Mouse (Mus musculus): ENCODE measurements at regions not wholly inside any gene's neighbourhood (a gene's known extent, or its start where the extent isn't known, plus 50 kb on each side); places are given as distances from the start of the nearest gene placed in this dataset.

DNA sequence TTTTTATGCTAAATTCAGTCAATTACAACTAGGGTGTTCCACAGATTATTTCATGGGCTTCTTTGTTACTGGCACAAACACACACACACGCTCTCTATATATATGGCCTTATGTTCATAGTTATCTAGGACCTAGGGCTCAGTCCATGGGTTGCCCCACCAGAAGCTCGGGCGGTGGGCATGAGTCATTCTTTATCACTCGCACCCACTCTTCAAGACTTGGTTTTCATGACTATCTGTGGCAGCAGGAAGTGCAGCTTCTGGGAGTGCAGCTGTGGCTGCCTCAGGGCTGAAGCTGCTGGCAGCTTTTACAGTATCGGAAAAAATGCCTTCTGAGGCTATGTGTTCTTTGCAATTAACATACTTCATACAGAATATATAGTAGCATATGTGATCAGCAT is 198.7 kb downstream of the Ipo11 start:
- no peak for DNase-seq (ENCODE audit: inconsistent age in 2 of 2, low spot score in 1 of 2)

DNA sequence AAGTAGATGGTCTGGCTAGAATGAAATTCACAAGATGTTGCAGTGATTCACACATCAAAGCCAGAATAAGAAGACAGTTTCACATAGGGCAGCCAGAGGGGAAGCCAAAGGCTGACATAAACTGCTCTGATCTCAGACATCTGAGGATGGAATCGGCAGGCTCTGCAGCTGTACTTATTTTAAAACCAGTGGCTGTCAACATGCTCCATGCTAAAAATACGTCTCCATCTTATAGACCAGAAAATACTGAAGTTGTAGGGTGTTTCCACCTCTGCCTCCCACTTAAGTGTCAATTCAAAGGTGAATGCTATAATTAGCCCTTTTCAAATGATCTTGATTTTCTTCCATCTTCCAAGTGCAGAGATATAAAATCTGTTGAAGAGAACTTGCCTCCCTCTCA is 202.4 kb downstream of the Ipo11 start:
- DNase-seq (ENCODE audit: inconsistent age in 2 of 2, low spot score in 1 of 2) = no peak

DNA sequence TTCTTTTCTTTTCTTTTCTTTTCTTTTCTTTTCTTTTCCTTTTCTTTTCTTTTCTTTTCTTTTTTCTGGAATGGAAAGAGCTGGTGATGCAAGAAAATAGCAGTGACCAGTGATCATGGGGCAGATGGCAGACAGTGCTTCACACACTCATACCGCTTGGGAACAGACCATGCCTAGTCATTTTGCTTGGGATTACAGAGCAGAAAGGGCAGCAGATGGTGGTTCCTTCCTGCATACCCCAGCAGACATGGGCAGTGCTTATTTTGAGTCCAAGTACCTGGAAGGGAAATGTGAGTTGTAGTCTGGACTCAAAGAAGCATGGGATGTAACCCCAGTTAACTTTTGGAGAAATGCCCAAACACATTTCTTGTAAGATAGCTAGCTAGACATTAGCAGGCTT is 203.9 kb downstream of the Ipo11 start:
- DNase-seq (ENCODE audit: inconsistent age in 2 of 2, low spot score in 1 of 2) = no peak

DNA sequence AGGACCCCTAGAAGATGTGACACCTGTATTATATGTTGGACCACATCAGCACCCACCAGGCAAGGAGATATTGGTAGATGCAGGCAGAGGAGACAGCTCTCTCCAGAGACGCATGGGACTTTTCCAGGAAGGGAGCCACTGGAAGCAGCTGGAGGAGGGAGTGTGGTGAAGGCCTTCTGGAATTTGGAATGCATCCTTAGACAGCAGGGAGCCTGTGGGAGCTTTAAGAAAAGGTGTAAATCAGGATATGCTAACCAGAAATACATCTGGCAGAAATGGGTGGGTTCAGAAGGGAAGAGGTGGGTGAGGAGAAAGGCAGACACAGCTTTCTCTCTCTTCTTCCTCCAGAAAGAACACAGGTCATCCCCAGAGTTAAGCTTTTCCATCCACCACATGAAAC is 213.4 kb downstream of the Ipo11 start:
- DNase-seq (ENCODE audit: inconsistent age in 2 of 2, low spot score in 1 of 2) = no peak

DNA sequence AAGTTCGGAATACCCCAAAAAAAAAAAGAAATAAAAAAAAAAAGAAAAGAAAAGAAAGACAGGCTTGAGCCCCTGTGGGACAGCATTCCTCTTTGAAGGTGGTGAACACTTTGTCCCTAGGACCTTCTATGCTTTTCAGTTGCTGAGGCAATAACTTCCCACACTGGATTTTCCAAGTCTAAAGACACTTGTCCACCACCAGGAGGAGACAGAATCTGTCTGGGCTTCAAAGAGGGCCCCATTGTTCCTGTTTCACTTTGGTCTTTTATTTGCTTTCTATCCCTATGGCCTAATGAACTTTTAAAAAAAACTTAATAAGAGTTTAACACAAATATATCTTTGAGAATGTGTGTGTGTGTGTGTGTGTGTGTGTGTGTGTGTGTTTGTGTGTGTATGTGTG is 215.6 kb downstream of the Ipo11 start:
- DNase-seq (ENCODE audit: inconsistent age in 2 of 2, low spot score in 1 of 2) = peak in 1 of 2 experiments; percentile 35

DNA sequence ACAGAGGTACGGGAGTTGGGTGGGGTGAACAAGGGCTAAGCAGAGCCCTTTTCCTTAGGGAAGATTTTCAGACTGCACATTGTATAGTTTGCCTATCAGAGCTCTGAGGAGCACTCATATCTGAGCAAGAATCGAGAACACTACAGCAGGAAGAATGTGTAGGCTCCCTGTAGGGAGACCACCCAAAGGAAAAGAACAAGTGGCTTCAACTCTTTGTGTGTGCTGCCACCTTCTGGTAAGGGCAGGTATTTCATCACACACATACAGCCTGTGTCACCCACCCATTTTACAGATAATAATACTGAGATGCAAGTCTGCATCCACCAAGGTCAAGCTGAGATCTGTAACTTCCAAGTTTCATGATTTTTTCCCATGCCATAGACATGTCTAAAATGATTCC is 221.0 kb downstream of the Ipo11 start:
- DNase-seq (ENCODE audit: inconsistent age in 2 of 2, low spot score in 1 of 2) = peak in 1 of 2 experiments; percentile 38

DNA sequence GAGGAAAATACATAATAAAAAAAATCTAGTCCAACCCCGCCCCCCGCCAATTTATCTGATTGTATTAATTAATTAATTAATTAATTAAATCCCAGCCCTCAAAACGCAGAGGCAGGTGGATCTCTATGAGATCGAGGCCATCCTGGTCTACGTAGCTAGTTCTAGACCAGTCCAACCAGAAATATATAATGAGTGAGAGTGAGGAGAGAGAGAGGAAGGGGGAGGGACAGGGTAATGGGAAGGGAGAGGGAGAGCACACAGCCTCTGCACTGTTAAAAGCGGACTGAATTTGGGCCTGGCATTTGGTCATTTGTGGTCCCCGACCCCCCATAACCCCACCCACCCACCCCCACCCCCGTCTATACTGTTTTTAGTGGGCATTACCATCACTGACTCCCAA is 221.5 kb downstream of the Ipo11 start:
- DNase-seq (ENCODE audit: inconsistent age in 2 of 2, low spot score in 1 of 2) = no peak

DNA sequence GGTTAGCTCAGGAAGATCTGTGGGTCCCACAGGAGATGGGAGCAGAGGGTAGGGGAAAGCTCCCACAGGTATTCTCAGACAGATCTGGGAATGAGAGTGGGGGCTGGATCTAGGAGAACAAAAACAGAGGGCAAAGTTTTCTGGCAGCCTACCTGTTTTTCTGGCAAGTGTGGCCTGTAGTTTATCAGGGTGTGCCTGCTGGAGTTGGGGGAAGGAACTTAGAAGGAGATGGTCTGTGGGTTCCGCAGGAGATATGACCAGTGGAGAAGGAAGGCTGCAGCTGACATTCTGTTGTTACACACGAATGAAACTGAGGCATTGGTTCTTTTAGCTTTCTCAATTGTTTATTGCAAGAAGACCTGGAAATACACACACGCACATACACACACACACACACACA is 226.2 kb downstream of the Ipo11 start:
- no peak for DNase-seq (ENCODE audit: inconsistent age in 2 of 2, low spot score in 1 of 2)

DNA sequence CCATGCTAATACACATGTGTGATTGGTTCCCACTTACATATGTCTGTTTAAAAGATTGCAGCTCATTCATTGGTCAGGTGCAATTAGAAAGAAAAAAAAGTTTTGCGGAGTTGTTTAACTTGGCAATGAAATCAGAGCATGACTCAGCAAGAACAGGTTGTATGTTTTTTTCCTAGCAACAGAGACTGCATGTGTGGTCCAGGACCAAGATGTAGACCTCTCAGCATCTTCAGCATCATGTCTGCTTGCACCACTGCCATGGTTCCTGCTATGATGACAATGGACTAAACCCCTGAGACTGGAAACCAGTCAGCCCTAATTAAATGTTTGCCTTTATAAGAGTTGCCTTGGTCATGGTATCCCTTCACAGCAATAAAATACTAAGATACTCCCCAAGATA is 236.4 kb downstream of the Ipo11 start:
- peak in 1 of 2 experiments; percentile 12 for DNase-seq (ENCODE audit: inconsistent age in 2 of 2, low spot score in 1 of 2)

DNA sequence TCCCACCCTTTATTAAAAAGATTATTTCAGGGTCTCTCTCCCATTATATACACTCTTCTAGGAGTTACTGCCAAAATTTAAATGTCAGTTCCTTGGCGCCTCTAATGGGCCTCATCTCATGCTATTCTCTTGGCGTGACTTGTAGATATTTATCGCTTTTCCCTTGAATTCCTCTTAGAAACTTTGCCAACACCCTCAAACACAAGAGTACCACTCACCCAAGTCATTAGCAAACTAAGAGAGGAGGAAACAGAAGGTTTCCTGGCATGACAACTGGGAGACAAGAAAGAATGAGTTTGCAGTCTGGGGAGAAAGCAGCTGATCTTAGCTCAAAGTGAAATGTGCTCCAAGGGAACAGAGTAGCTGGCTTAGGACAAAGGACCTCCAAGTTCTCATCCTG is 236.8 kb downstream of the Ipo11 start:
- no peak for DNase-seq (ENCODE audit: inconsistent age in 2 of 2, low spot score in 1 of 2)

DNA sequence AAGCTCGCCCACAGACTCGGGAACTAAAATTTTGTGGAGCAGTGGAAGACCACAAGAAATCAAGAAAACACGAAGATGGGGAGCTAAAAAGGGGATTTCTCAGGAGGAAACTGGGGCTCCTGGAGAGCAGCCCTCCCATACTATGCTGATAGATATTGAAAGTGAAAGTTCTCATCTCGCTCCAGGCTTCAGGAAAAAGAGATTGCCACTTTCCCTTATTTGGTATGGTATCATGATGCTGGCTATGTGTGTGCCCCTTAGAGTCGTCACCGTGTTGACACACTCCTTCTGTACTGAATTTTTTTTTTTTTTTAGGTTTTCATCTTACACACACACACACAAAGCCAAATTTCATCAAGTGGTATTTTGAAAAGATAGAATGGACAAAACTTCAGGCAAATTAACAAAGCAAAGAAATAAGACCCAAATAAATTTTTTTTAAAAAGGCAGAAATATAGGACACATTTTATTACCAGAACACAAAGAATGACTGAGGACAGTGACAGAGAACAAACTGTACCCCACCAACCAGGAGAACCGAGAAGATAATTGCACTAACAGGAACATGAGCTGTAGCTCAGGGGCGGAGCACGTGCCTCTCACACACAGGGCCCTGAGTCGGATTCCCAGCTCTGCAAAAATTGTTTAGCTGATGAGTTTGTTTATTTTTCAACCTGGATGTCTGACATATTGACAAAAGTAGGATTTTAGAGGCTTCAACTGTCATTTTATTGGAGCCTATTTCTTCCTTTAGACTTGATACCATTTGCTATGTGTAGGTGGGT is 244.8 kb downstream of the Ipo11 start:
- DNase-seq (ENCODE audit: inconsistent age in 2 of 2, low spot score in 1 of 2) = peak in 1 of 2 experiments; percentile 25

DNA sequence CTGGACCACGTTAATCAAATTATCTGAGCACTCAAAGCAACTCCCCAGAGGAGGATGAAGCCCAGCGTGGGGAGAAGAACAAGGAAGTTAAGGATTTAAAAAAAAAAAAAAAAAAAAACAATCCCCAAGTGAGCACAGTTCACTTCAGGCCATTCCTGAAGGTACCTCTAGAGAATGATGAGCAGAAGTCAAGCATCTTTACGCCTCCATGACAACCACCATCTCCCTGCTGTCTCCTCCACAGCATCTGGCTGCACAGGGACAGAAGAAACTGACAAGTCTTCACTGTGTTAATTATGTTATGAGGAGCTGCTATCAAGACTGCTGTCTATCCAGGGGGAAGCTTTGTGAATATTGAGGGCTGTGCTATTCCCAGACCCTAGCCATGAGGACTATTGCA is 246.6 kb downstream of the Ipo11 start:
- peak in 1 of 2 experiments; percentile 3 for DNase-seq (ENCODE audit: inconsistent age in 2 of 2, low spot score in 1 of 2)

DNA sequence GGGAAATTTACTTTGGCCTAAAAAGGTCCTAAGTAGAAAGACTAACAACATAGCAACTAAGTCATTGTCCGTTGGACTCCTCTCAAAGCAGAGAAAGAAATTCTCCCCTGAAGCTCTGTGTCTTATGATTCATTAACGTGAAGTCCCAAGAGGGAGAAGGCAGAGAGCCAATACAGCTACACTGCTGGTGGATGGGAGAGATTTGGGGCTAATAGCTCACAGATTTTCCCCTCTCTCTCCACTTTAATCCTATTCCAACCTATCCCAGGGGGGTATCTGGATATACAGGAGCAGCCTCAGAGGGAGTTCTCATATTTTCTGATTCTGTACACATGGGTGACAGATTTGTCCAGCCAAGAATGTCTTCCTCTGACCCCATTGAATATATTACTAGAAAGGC is 247.1 kb downstream of the Ipo11 start:
- DNase-seq (ENCODE audit: inconsistent age in 2 of 2, low spot score in 1 of 2) = peak in 1 of 2 experiments; percentile 11

DNA sequence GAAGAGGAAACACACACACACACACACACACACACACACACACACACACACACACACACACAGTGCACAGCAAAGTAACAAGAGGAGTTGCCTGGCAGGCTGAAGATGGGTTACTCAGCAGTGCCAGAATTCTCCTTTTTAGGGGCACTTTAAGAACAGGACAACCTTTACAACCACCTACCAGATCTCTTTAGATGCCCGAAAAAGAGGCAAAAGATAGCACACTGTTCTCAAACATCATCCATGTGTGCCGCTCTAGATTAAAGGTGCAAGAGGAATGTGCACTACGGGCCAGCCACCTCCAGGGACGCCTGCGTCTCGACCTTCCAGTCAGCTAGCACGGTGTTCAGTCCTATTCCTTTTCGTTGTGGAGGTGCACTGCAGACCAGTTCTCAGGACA is 247.7 kb downstream of the Ipo11 start:
- DNase-seq (ENCODE audit: inconsistent age in 2 of 2, low spot score in 1 of 2) = peak in 1 of 2 experiments; percentile 2

DNA sequence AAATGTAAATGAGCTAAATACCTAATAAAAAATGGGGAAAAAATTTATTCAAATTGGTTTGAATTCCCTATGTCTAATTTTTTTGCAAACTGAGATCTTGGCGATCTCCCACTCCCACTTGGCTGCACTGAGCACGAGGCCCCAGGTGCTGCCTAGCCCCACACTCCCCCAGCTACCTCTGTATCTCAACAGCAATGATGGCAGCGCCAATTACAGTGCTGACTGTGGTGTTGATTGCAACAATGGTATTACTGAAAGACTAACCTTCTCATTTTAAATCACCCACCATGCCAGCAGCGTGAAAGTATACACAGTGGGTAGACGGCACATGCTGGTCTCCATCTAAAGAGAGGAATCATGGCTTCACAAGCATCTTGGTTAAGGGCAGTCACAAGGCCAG is 267.1 kb downstream of the Ipo11 start:
- peak in 1 of 2 experiments; percentile 9 for DNase-seq (ENCODE audit: inconsistent age in 2 of 2, low spot score in 1 of 2)

DNA sequence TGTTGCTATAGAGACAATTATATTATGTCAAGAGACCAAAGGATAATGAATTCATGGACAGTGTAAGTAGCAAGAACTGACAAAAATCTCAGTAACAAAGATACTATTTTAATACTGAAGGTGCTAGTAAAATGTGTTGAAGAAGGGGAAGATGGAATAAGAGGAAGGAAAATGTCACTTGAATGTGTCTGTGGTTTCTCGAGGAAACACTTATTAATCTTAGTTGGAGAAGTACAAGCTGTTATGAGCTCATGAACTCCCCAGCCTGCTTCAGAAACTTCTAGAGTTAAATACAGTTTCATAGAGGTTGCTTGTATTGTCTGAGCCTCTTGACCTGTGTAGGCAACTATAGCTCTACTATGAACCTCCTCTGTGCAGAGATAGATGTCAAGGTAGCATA is 274.6 kb downstream of the Ipo11 start:
- peak in 1 of 2 experiments; percentile 10 for DNase-seq (ENCODE audit: inconsistent age in 2 of 2, low spot score in 1 of 2)

DNA sequence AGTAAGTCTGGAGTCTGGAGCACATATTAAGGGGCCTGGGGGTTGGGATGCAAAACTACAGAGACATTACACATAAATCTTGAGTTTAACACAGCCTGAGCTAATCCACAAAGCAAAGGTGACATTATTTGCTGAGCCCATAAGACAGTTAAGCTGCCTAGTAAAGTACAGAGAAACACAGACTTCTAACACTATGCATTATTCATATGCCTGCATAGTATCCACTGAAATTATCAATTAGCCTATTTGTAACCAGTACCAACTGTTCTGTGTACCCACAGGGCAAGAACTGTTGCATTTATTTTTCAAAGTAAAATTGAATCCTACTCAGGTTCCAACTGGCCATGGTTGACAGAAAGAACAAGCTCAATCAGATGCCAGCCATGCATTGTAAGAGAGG is 287.4 kb downstream of the Ipo11 start:
- no peak for DNase-seq (ENCODE audit: inconsistent age in 2 of 2, low spot score in 1 of 2)

DNA sequence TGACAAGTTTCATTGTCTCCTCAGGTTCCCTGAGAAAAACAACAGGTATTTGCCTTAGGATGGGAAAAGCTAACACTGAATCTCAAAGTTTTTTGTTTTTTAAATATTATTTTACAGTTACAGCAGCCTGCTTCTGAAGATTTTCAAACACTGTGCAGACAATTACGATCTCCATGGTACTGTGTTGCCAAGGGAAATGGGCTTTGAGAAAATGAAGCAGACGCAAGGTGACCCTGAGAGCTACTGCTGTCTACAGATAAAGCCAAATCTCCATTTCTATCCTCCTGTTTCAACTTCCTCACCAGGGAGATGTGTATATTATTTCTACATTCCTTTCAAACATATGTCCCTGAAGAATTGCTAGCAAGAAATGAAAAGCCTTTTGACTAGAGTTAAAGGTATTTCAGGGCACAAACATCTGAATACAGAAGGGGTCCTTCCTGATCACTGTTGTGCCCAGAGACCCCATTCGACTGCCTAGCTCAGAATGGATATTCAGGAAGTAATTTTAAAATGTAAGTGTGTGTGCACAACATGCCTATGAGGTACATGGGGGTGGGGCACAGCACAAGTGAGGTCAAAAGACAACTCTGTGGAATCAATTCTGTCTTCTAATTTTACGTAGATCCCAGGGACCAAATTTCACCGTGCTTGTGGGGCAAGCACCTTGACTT is 293.3 kb downstream of the Ipo11 start:
- DNase-seq (ENCODE audit: inconsistent age in 2 of 2, low spot score in 1 of 2) = no peak

DNA sequence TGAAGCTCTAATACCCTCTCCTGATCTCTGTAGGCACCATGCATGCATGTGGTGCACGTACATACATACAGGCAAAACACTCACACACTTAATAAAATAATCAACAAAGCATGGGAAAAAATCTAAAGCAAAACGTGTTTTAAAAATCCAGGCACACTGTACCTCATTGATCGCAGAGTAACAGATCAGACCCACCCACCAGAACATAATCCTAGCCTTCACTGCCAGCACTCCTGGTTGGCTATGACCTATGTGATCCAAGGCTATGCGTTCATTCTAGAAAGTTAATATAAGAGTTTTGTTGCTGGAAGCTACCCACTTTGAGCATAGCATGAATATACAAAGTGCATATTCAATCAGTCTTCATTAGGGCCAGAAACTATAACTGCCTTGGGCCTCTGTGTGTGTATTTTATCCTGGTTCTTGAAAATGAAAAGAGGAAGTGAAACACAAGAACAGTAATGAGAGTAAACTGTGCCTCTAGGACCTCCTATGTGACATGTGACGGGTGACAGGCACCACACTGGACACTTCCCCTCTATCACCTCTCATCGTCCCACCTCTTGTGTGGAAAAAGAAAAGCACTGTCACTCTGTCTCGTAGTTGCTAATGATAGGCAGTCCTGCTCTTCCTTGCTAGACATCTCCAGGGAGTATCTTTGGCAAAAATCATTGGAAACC is 297.9 kb downstream of the Ipo11 start:
- DNase-seq (ENCODE audit: inconsistent age in 2 of 2, low spot score in 1 of 2) = peak in 1 of 2 experiments; percentile 12

DNA sequence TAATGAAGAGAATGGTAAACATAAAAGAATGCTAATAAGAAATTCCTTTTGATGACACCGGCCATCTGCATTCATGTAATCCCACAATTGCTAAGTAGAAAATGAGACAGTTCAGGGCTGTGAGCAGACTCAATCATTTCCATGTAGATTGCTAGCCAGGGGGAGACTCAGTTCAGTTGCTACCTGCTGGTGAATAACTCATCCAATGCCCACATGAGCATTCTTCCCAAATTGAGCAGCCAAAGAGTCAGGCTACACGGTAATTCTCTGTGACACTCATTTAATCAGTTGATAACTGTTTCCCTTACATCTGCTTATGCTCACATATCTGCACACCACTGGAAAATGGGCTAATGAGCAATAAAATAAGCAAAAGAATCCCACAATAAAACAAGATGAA is 345.0 kb downstream of the Ipo11 start:
- DNase-seq (ENCODE audit: inconsistent age in 2 of 2, low spot score in 1 of 2) = no peak

DNA sequence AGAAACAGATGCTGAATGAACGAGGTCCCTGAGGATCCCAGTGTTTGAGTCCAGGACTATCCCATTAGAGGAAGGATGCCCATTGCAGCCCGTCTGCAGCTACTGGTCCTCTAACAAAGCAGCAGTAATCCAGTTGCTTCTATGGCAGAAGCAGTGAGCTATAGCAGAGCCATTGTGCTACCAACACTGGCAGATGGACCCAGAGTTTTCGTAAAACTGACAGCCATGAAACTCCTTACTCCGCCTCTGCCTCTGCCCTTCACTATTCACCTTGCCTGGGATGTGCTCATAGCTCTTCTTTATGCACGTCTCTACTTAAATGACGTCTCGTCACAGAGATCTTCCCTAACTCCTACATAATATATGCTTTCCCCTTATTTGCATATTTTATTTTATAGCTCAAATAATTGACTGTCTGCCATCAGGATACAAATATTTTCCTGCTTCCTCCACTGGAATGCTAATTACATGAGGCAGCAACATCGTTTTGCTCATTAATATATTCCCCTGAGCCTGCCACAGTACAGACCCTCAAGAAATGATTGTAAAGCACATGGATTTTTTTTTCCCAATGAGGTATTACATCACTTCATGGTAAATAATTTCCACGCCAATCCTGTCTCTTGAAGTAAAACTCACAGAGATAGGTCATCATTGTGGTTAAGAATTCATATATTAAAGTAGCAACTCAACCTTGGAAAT is 368.9 kb downstream of the Ipo11 start:
- no peak for DNase-seq (ENCODE audit: inconsistent age in 2 of 2, low spot score in 1 of 2)

Measured in adrenal gland, adult (tissue).